ENCODE assay signal across 8 mouse cellular contexts in the genomic region with DNA sequence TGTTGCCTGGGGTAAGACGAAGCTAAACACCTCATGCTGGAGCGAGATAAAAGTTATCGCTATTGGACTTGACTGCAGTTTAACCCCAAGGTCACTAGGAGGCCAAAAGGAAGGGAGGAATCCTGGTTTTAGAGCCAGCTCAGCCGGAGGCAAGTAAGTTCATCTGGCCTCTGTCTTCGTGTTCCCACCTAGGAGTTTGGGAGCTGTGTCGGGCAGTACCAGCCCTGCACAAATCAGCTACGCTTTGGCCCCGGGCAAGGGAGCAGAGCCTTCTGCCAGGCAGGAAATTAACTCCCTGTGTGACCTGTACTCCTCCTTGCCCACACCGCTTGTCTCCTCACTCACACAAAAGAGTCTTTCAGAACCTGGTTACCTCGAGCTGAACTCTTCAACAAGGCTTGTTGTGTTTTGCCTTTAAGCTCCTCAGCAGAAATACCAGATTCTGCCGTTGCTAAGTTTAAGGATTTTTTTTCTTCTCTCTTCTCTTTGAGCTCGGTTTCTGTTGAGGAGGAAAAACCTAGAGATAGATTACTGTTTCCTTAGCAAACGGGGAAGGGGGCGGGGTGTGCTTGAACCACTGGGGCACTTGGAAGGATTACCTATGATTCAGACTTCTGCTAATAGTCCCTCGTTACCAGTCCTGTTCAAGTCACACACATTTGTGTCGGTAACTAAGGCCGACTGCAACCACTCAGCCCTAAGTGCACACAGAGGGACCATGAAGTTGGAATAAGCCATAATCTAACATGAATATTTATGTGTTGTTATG. TPM values are rescaled to one million over a fixed set of nuclear protein-coding genes. Genes with fewer than 3 reads are reported as not detected.
DNase-seq lines count a peak whose midpoint lies in the region; ATAC-seq and TF ChIP-seq lines count a peak whose summit lies in the region.

Fam84b (minus strand) TSS at position 548 of the 769 bp plus-strand sequence.

- peaks cover 3% of the 10 kb centered on the region for H3K4me1 ChIP-seq in kidney, adult 2 months (ENCODE audit: control insufficient read depth, insufficient read depth, low read length)
- peaks cover 10% of the 10 kb centered on the region; the same call in 1 of the 2 replicates for H3K4me1 ChIP-seq in kidney, postnatal 0 days (replicated peaks; ENCODE audit: insufficient read depth, low read length)
- no peaks in the 10 kb centered on the region for H3K4me1 ChIP-seq in lung, postnatal 0 days (ENCODE audit: insufficient read depth, low read depth, low read length)
- no peaks in the 10 kb centered on the region for H3K4me1 ChIP-seq in stomach, postnatal 0 days (replicated peaks; ENCODE audit: control insufficient read depth, insufficient read depth)

- no peak within 1 kb of the TSS; the same call in 1 of the 2 replicates for H3K27ac ChIP-seq in kidney, adult 2 months (ENCODE audit: insufficient read depth, low read depth, low read length)
- H3K27ac ChIP-seq in kidney, postnatal 0 days = 0 out of 2 replicates have a peak within 1 kb of the TSS, but pooled peaks have one; percentile 31
- H3K27ac ChIP-seq in lung, postnatal 0 days (ENCODE audit: low read length) = no peak within 1 kb of the TSS
- peak within 1 kb of the TSS; percentile 6; the same call in 1 of the 2 replicates for H3K27ac ChIP-seq in stomach, postnatal 0 days (replicated peaks)

- no peak; the same call in 1 of the 2 replicates for ATAC-seq in kidney, postnatal 0 days (replicated peaks; ENCODE audit: low FRiP score, low read depth)
- peak; percentile 44 for ATAC-seq in lung, postnatal 0 days
- ATAC-seq in stomach, postnatal 0 days (ENCODE audit: low FRiP score, low TSS enrichment) = peak; percentile 74

- TF ChIP-seq CTCF in kidney, adult 2 months (conservative IDR thresholded peaks at IDR 0.05; ENCODE audit: insufficient read depth, insufficient read length, low read depth, low read length) = no peak
- 0 out of 2 replicates have a peak, but pooled peaks have one; percentile 7 for TF ChIP-seq CTCF in kidney, postnatal 0 days (IDR thresholded peaks at IDR 0.05; ENCODE audit: low read depth)
- TF ChIP-seq CTCF in lung, postnatal 0 days (IDR thresholded peaks at IDR 0.05) = peak; percentile 36
- peak; percentile 28; the same call in 1 of the 2 replicates for TF ChIP-seq CTCF in stomach, postnatal 0 days (IDR thresholded peaks at IDR 0.05; ENCODE audit: low read depth)

- no peak within 1 kb of the TSS for H3K9ac ChIP-seq in kidney, postnatal 0 days (ENCODE audit: low read depth, low read length)
- H3K9ac ChIP-seq in lung, postnatal 0 days (replicated peaks; ENCODE audit: low read depth) = no peak within 1 kb of the TSS
- no peak within 1 kb of the TSS for H3K9ac ChIP-seq in stomach, postnatal 0 days (ENCODE audit: low read length)

- no peaks in the 10 kb centered on the region for H3K9me3 ChIP-seq in kidney, postnatal 0 days (replicated peaks; ENCODE audit: low read length)
- H3K9me3 ChIP-seq in lung, postnatal 0 days (ENCODE audit: low read length) = no peaks in the 10 kb centered on the region
- H3K9me3 ChIP-seq in stomach, postnatal 0 days (ENCODE audit: control insufficient read depth, low read length) = no peaks in the 10 kb centered on the region

- H3K27me3 ChIP-seq in kidney, adult 2 months (replicated peaks; ENCODE audit: control insufficient read depth, insufficient read depth, low read length) = no peaks in the 10 kb centered on the region
- H3K27me3 ChIP-seq in kidney, postnatal 0 days (ENCODE audit: insufficient read depth, low read length) = no peaks in the 10 kb centered on the region
- no peaks in the 10 kb centered on the region for H3K27me3 ChIP-seq in lung, postnatal 0 days (replicated peaks; ENCODE audit: insufficient read depth, low read length)
- H3K27me3 ChIP-seq in stomach, postnatal 0 days (ENCODE audit: control insufficient read depth, insufficient read depth, low read length) = no peaks in the 10 kb centered on the region

- H3K36me3 ChIP-seq in kidney, adult 2 months (ENCODE audit: control insufficient read depth, insufficient read depth, low read length) = no peaks in the 10 kb centered on the region
- no peaks in the 10 kb centered on the region for H3K36me3 ChIP-seq in kidney, postnatal 0 days (ENCODE audit: insufficient read depth, low read length)
- H3K36me3 ChIP-seq in lung, postnatal 0 days (ENCODE audit: insufficient read depth, low read length) = no peaks in the 10 kb centered on the region
- H3K36me3 ChIP-seq in stomach, postnatal 0 days (ENCODE audit: control insufficient read depth, insufficient read depth, low read length) = no peaks in the 10 kb centered on the region

- H3K4me3 ChIP-seq in kidney, adult 2 months (ENCODE audit: insufficient read depth, low read depth, low read length) = no peak within 1 kb of the TSS
- no peak within 1 kb of the TSS for H3K4me3 ChIP-seq in kidney, postnatal 0 days (replicated peaks; ENCODE audit: low read depth, low read length)
- H3K4me3 ChIP-seq in lung, postnatal 0 days (ENCODE audit: low read depth, low read length) = no peak within 1 kb of the TSS
- no peak within 1 kb of the TSS for H3K4me3 ChIP-seq in stomach, postnatal 0 days (ENCODE audit: low read depth, low read length)

- DNase-seq in kidney, adult 2 months = peak; percentile 59
- no peak for DNase-seq in kidney, adult 9 months
- peak; percentile 16 for DNase-seq in cerebellum, adult 9-11 months
- DNase-seq in heart, adult 9 months (ENCODE audit: low spot score in 2 of 2) = peak; percentile 23 to 51
- DNase-seq in kidney, postnatal 0 days (ENCODE audit: low spot score) = peak; percentile 48
- DNase-seq in lung, postnatal 0 days (ENCODE audit: low spot score) = peak; percentile 60
- DNase-seq in stomach, postnatal 0 days (ENCODE audit: low spot score) = peak; percentile 51
- no peak for DNase-seq in frontal cortex, postnatal 36 days (ENCODE audit: low spot score in 2 of 2)

- 26% methylated on average over 17 of the region's 17 CpGs for WGBS in kidney, adult 2 months
- WGBS in kidney, postnatal 0 days = 15% methylated on average over 17 of the region's 17 CpGs
- 16% methylated on average over 17 of the region's 17 CpGs for WGBS in lung, postnatal 0 days
- WGBS in stomach, postnatal 0 days = 22% methylated on average over 17 of the region's 17 CpGs

- peak within 1 kb of the TSS; percentile 27; the same call in 1 of the 2 replicates for H3K4me2 ChIP-seq in kidney, postnatal 0 days (ENCODE audit: low read length)
- peak within 1 kb of the TSS; percentile 27; the same call in 1 of the 2 replicates for H3K4me2 ChIP-seq in lung, postnatal 0 days (replicated peaks; ENCODE audit: low read depth, low read length)
- peak within 1 kb of the TSS; percentile 23; the same call in 1 of the 2 replicates for H3K4me2 ChIP-seq in stomach, postnatal 0 days (replicated peaks; ENCODE audit: low read depth)

- TF ChIP-seq POLR2A in kidney, adult 2 months (IDR thresholded peaks at IDR 0.05; ENCODE audit: low read depth, low read length) = no peak

- no peak for TF ChIP-seq EP300 in lung, postnatal 0 days (IDR thresholded peaks at IDR 0.05)
- TF ChIP-seq EP300 in stomach, postnatal 0 days (optimal IDR thresholded peaks at IDR 0.05) = no peak

RNA-seq across cellular contexts. Expression of gene Fam84b, which starts in this region (rescaled TPM):
- 18.1 and 21.1 TPM in 2 replicates for polyA plus RNA-seq in kidney, adult 2 months (2012; rRNA removed)
- polyA plus RNA-seq in kidney, postnatal 0 days (2015; fragmentation: Nextera tagmentation; extraction: Ambion mirVana) = 23.8 and 24.9 TPM in 2 replicates
- 39.0 and 45.9 TPM in 2 replicates for polyA plus RNA-seq in lung, postnatal 0 days (2015; fragmentation: Nextera tagmentation; extraction: Ambion mirVana)
- polyA plus RNA-seq in stomach, postnatal 0 days (2015; fragmentation: Nextera tagmentation; extraction: Ambion mirVana) = 13.6 and 15.3 TPM in 2 replicates

Comparison
In these comparisons a context has a peak if more than half of its experiments do, and no peak if none do; other contexts are left out.
1. DNase-seq: peak in kidney, adult 2 months (single experiment), cerebellum, adult 9-11 months (single experiment), heart, adult 9 months (2 of 2), kidney, postnatal 0 days (single experiment), lung, postnatal 0 days (single experiment) and stomach, postnatal 0 days (single experiment); none in kidney, adult 9 months (single experiment) and frontal cortex, postnatal 36 days (0 of 2).
2. H3K27ac ChIP-seq: peak in kidney, postnatal 0 days (single experiment) and stomach, postnatal 0 days (single experiment); none in kidney, adult 2 months (single experiment) and lung, postnatal 0 days (single experiment).
3. Peak in every context shown above with its lines, with median percentiles within 50 percentile points of each other: H3K4me2 ChIP-seq.